Mouse (Mus musculus): ENCODE data around the gene Mks1.
"Not testable (repeated sequence)": the region's sequence is repeated elsewhere in the genome, so short reads cannot be mapped to it uniquely, and the experiment has no call there.

The Mks1 gene

DNA sequence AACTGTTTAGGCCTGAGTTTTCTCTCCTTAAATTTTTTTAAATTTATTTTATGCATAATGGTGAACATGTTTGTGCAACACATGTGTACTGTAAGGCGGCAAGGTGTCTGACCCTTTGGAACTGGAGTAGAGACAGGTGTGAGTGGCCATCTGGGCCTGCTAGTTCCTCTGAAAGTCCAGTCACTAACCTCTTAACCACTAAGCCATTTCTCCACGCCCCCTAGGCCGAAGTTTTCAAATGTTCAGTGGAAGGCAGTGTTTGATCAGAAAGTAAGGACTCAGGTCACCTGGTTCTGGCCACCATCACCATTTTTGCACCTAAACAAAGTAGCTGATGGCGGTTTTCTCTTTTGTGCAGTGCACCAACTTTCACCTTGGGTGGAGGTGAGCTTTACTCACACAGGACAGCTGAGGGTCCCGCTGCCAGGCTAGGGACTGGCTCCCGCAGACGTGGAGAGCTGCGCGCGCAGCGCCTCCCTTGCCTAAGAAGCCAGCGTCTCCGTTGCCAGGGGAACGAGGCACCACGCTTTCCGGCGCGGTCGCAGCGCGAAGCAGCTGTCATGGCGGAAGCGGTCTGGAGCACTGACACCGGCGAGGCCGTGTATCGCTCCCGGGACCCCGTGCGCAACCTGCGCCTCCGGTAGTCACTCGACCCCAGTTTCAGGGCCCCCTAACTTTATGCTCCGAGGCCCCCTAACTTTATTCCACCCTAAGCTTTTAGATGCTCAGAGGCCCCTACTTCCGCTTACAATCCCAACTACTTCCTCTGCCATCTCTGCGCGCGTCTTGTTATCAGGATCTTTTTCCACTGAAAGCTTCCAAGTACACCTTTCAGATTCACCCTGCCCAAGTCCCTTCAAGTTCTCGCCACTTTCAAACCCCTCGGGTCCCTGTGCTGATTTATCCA lies at the start of gene Mks1:
Mks1 (plus strand) TSS at position 526 of the 907 bp plus-strand sequence.
- DNase-seq (ENCODE audit: low spot score) = peak; percentile 98

DNA sequence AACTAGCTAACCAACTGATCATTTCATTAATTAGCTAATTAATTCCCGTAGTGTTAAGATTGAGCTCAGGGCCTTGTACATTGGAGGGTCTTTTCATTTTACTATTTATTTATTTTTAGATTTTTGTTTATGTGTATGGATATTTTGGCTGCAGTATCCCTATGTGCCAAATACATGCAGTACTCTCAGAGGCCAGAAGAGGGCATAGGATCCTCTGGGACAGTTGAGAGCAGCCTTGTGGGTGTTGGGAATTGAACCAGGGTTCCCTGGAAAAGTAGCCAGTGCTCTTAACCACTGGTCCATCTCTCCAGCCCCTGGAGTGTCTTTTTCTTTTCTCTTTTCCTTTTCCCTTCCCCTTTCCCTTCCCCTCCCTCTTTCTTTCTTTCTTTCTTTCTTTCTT lies 47.6 kb upstream of the Mks1 start:
- DNase-seq (ENCODE audit: low spot score) = peak; percentile 50

DNA sequence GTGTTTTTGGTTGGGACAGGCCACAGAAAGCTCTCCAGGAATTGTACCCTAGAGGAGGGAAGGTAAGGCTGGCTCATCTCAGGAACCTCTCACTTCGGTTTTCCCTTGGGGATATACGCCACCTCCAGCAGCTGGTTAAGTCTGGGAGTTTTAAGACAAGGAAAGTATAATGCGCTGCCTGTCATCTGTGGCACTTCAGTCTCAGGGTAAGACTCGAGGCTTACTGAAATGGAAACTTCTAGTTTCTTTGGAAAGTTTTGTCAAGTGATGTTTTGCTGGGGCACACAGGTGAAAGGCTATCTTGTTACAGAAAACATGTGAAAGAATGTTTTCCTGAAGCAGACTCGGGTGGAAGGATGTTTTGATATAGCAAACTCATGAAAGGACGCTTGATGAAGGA lies 45.6 kb upstream of the Mks1 start:
- no peak for DNase-seq (ENCODE audit: low spot score)

DNA sequence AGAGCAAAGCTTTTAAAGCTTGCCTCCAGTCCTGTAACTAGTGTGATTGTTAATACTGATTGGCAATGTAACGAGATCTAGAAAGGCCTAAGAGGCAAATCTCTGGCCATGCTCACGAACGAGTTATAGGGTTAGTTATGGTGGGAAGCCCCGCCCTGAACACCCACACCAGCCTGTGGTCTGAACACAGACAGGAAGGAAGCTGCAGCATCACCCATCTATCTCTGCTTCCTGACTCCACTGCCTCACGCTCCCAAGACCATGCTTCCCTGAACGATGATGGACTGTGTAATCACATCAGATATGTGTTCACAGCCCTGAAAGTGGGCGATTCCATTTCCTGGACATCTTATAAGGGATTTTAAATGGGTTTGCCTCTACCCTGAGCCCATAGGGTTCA lies 44.8 kb upstream of the Mks1 start:
- no peak for DNase-seq (ENCODE audit: low spot score)

DNA sequence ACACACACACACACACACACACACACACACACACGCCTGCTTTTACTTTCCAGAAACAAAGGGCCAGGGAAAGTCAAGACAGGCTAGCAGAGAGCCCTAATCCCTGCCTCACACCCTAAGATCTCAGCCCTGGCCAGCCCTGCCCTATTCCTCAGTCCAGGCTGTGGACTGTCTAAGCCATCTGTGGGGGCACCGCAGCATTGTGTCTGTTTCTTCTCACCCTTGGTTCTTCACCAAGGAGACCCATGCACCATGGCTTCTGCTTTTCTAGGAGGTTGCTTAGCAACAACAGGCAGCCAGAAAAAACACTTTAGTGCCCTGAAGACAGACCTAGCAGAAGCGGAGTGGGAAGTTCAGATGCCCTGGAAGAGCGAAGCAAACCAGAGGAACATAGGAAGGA lies 41.6 kb upstream of the Mks1 start:
- peak; percentile 24 for DNase-seq (ENCODE audit: low spot score)

DNA sequence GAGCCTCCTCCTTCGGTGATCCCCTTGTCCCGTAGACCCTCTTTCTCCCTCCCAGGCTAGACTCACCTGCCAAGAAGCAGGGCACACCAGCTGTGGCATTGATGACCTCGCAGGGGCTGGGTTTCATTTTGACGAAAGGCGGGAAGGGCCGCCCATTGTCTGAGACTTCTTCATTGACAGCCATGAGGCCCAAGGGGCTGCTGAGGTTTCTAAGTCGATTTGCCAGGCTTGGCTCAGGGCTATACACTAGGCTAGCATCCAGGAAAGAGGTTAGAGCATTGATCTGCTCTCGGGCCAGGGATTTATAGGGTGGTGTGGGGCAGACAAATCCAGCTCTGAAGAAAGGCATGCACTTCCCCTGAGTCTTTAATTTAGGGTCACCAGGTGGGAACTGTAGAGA lies 38.2 kb upstream of the Mks1 start:
- DNase-seq (ENCODE audit: low spot score) = no peak

DNA sequence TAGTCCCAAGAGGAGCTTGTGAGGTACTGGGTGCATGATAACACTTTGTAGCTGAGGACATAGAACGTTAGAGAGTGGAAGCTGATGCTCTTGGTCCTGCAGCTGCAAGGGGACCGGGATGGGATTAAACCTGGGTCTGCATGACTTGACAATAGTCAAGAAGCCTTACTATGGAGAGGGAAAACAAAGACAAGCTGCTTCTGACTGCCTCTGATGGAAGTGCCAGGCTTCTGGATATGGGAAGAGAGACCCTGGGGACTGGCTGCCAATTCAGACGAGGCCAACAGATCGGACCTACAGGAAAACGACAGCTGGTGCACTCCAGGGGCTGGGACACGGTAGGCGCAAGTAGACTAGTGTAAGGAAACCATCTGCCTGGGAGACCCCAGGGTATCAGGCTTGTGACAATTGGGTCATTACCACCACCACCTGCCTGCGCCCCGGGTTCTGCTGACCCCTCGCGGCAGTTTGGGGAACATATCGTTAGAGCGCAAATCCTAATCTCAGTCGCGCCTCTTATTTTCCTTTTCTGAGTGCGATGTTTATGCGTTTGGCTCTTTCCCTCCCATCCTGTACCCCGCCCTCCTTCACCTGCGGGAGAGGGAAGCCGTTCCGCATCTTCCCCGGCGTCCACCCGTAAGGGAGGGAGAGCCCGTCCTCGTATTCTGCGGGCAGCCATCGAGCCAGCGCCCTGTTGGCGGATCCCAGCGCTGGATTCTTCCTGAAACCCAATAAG lies 36.1 kb upstream of the Mks1 start:
- DNase-seq (ENCODE audit: low spot score) = peak; percentile 83

DNA sequence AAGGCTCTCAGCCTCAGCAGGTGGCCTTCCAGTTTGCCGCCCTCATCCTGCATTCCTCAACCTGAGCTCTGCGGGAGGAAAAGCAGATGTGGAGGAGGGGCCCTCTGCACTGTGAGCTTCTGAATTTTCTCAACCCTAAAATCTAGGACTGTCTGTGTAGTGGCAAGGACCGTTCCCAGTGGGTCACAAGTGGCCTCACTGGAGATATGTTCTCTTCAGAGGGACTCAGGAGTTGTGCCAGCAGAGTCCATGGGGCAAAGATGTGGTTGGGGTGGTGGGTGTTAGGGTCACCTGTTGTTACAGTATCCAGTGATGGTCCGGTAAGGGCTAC lies 35.6 kb upstream of the Mks1 start:
- DNase-seq (ENCODE audit: low spot score) = no peak

DNA sequence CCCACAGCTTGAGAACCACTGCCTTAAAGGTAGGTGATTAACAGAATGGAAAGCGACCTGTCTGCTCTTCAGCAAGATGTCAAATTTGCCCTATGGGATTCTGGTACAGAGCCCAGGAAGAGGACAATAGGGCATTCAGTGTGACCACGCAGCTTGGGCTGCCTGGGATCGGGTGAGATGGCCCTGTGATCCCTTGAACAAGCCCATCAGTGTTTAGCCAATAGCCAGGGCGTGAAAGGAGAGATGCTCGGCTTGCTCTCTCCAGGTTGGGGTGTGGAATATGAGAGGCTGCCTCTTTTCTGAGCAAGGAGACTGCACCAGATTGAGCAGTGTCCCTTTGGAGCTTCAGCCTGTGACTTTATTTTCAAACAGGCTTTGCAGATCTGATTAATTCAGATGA lies 31.5 kb upstream of the Mks1 start:
- DNase-seq (ENCODE audit: low spot score) = no peak

DNA sequence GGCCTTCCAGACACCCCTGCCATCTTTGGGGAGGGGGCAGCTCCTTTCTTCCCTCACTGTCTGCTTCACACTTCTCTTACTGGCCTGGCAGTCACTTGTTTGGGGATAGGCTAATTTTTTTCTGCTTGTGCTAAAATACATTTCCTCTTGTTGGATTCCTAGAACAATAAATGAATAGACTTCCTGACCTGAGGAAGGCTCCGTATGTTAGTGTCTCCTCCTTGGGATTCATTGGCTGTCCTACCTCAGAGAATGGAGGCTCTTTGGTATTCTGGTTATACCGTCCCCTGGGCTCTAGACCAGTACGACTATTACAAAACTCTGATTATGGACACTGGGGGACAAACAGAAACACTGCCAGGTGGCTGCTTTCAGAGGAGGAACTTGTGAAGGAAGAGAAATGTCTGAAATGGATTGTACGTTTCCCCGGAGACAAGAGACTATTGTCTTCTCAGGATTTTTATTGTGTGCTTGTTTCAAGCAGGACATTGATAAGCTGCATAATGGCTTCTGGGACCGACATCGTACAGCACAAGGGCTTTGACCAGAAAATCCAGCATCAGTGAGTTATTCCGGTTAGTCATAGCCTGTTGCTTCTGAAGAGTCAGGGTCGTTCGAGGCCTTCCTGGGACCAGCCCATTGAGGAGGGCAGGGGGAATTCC lies 24.6 kb upstream of the Mks1 start, which contains the start of gene Lpo:
Lpo (minus strand) TSS at position 51 of the 662 bp plus-strand sequence.
- DNase-seq (ENCODE audit: low spot score) = no peak

DNA sequence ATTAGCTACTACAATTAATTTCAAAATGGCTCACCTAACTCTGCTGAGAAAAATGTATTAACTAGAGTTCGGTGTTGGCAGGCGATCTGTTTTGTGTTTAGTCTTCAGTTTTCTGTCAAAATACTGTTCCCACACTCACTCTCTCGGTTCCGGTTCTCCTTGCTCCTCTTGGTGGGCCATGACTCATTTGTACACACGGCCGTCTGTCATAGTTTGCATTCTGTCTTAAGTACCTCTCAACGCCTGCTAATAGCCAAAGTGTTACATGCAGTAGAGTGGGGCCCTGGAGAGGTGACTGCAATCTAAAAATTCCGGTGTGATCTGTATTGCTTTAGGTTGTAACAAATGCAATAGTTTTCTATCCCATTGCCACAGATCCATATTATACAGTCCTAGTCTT lies 12.3 kb upstream of the Mks1 start:
- DNase-seq (ENCODE audit: low spot score) = no peak

DNA sequence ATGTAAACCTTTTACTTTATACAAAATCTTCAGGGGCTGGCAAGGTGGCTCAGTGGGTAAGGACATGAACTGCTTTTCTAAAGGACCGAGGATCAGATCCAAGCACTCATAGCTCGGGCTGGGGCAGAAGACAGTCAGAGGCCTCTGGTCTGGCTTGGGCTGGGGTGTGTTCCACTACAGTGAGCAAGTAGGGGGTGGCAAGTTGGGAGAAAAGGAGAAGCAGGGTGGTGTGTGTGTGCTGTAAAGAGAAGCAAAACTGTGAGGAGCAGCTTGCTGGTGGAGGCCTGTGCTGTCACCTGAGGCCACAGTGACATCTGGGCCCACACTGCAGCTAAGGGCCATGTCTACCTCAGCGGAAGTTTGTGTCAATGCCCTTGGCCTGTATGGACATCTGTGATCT lies 11.6 kb upstream of the Mks1 start:
- no peak for DNase-seq (ENCODE audit: low spot score)

DNA sequence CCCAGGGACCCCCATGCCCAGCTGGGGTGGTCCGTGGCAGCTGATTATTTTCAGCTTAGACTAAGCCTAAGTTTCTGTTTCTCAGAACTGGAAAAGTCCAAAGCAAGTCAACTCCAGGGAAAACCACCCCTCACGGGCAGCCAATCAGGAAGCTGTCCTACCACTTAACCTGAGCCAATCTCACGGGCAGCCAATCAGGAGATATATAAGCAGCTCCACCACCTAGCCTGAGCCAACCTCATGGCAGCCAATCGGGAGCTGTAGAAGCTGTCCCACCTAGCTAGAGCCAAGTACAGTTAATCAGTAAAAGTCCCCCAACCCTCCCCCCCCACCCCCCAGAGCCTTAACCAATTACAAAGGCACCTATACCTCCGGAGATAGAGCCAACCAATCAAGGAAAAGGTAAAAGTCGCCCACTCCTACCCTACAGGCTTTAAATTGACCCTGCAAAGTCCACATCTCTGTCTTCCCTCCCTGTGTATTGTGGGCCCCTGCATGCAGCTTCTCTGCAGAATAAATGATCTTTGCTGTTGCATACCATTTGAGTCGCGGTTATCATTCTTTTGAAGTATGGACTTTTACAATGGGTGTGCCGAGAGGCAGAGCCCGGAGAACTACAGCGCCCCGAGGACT lies 5.9 kb upstream of the Mks1 start:
- no peak for DNase-seq (ENCODE audit: low spot score)

DNA sequence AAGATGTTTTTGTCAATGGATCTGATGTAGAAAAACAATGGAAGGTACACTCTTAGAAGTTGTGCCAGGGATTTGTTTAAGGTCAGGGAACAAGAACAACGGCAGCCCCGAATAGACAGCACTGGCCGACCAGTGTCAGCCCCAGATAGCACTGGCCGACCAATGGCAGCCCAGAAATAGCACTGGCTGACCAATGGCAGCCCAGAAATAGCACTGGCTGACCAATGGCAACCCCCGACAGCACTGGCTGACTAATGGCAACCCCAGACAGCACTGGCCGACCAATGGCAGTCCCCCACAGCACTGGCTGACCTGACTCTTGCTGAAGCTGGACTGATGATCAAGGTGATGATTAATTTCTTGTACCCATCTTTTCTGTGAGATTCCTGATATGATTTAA lies 5.1 kb upstream of the Mks1 start:
- DNase-seq (ENCODE audit: low spot score) = no peak

DNA sequence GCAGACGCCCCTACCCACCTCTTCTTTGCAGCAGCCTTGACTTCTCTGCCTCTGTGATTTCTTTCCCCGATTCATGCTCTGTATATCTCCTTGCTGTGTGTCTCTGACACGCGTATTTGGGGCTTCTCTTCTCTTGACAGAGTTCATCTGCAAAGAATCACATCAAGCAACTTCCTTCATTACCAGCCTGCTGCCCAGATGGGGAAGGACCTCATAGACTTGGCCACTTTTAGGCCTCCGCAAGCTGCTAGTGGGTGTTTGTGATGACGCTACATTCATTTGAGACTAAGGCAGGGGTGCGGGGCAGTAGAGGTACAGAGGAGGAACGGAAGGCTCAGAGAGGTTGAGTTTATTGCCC lies 561 bp downstream of the Mks1 start:
- DNase-seq (ENCODE audit: low spot score) = no peak

DNA sequence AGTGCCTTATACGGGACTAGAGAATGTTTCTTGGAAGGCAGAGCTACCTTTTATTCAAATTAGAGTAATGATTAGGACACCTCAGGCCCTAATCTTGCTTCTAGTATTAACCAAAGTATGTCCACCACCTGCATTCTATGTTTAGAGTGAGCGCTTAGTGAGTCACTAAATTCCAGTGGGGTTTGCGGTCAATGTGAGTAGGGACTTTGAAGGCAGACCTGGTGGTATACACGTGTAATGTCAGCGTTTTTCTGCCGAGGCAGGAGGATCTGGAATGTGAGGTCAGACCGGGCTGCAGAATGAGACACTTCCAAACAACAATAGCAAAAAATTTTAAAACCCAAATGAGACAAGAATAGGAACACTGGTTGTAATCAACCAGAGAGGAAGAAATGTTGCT lies 1.5 kb downstream of the Mks1 start:
- DNase-seq (ENCODE audit: low spot score) = no peak

DNA sequence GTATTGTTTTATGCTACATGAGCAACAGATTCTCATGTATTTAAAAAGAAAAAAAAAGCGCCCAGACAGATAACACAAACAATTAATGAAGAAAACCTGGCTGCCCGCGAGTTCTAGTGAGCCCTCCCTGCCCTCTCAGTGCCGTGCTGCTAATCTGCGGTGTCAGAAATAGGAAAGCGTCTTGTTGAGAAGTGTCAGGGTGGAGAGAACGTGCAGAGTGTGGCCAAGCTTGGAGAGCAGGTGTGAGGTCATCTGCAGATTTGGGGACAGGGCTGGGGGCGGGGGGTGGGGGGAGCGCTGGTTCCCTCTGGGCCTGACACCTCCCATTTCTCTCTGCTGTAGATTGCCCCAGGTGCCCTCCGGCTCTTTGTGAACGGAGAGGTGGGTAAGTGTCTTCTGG lies 6.3 kb downstream of the Mks1 start:
- DNase-seq (ENCODE audit: low spot score) = no peak

DNA sequence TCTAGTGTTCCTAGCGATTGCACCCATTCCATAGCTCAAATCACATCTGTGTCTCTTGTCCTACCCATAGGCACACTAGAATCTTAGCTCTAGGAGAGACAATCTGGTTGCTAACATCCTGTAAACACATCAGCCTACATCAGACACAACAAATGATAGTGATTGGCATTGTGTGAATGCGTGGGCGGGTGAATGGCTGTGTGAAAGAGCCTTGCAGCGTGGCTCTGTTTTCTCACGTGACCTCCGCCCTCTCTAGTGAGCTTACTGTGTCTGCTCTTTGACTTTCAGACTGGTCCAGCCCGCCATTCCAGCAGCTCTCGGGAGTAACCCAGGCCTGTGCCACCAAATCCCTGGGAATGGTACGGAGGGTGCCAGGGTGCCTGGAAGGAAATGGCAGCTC lies 7.4 kb downstream of the Mks1 start:
- no peak for DNase-seq (ENCODE audit: low spot score)

DNA sequence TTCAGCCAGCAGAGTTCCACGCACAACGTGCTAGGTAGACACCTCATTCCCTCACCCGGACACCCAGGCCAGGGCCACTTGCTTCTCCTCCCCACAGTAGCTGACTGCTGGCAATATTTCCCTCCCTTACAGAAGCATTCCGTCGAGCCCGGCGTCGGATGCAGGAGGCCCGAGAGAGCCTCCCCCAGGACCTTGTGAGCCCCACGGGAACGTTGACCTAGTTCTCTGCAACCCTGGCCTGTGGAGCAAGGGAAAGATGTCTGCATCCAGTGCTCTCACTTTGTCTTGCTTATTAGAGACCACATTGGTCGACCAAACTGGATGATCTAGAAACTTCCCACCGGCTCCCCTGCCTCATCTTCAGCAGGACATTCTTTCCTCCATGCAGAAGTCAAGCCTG lies 9.8 kb downstream of the Mks1 start:
- DNase-seq (ENCODE audit: low spot score) = no peak

DNA sequence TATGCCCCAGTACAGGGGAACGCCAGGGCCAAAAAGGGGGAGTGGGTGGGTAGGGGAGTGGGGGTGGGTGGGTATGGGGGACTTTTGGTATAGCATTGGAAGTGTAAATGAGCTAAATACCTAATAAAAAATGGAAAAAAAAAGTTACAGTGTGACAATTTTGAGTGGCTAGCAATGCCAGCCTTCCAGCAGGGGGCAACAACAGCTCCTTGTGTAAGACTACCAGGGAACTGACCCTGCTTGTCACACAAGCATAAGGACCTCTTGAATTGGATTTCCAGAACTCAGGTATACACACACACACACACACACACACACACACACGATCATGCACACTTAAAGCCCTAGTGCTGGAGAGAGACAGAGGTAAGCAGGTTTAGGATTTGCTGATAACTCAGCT lies 13.9 kb downstream of the Mks1 start:
- not testable (repeated sequence) for DNase-seq (ENCODE audit: low spot score)

DNA sequence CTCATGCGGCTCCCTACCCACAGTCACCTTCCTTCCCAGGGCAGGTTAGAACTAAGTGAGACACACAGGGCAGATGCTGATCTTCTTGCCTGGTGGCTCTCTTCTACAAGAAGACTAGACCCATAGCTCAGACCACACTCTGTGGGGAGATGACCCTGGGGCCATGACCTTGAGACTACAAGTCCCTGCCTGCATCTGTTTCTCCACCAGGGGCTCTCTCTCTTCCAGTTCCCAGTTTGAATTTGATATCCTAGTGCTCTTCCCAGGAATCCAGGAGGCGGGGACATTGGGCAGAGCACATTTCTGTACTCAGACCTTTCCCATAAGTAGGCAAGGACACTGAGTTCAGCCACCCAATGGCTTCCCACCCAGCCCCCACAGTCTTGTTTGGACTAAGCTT lies 17.1 kb downstream of the Mks1 start:
- no peak for DNase-seq (ENCODE audit: low spot score)

DNA sequence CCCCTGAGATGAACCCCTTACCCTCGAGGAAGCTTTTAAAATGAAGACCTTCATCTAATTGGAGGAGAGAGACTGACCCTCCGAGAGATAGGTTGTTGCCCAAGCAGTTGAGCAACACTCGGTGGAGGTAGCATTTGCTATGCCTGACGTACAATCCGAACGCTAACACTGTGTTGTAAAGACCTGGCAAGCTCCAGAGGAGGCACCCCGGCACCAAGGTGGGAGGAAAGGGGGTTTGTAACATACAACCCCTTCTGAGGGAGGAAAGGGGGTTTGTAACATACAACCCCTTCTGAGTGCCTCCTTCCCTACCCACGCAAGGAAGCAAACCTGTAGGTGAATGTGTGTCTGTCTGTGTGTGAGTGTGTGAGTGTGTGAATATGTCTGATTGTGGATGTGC lies 18.8 kb downstream of the Mks1 start:
- no peak for DNase-seq (ENCODE audit: low spot score)

DNA sequence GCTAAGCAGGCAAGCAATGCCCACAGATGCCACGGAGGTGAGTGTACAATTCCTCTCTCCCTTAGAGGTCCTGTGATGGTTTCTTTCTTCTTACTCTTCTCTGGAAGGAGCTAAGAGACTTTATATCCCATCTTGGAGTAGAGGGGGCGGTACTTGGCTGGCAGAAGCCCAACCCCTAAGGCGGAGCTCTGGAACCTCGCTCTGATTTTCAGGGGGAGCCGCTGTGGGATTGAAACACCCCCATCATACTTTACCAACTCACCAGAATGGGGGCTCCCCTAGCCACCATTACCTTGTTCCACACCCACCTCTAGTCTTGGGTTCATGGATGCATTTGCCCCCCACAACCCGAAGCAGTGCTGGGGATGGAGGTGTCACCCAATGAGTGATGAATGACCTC lies 22.4 kb downstream of the Mks1 start, which contains the start of gene Epx:
Epx (minus strand) TSS at position 101 of the 400 bp plus-strand sequence.
- no peak for DNase-seq (ENCODE audit: low spot score)
